Mouse (Mus musculus) lung, embryonic 15.5 days (tissue): ENCODE data around the gene Tuft1. TPM values are rescaled to one million over a fixed set of nuclear protein-coding genes. Genes with fewer than 3 reads are reported as not detected.
"Not testable (repeated sequence)": the region's sequence is repeated elsewhere in the genome, so short reads cannot be mapped to it uniquely, and the experiment has no call there.

Experiments used
- ATAC-seq: fragments of 200-750 bp; cut with Nextera tagmentation; 2 replicates; pipeline ENCODE4 v1.8.0; 2017; ENCODE audit warnings: moderate number of reproducible peaks, borderline replicate concordance; ENCODE audit not compliant: low FRiP score, low TSS enrichment; ENCODE audit errors: extremely low read depth
- H3K27ac ChIP-seq: fragments of 300-500 bp; sonication (generic); 2 replicates; pipeline ENCODE4 v1.5.1; 2015; ENCODE audit warnings: moderate library complexity, mild to moderate bottlenecking, inconsistent platforms
- H3K27me3 ChIP-seq: fragments of 300-500 bp; sonication (generic); 2 replicates; pipeline ENCODE4 v1.6.1; 2015; ENCODE audit warnings: inconsistent platforms
- H3K36me3 ChIP-seq: fragments of 300-500 bp; sonication (generic); 2 replicates; pipeline ENCODE4 v1.6.1; 2015; ENCODE audit warnings: inconsistent platforms
- H3K4me1 ChIP-seq: fragments of 300-500 bp; sonication (generic); 2 replicates; pipeline ENCODE4 v1.6.1; 2015; ENCODE audit warnings: inconsistent platforms
- H3K4me2 ChIP-seq: fragments of 300-500 bp; sonication (generic); 2 replicates; pipeline ENCODE4 v1.6.1; 2015; ENCODE audit warnings: inconsistent platforms, mild to moderate bottlenecking, moderate library complexity
- H3K4me3 ChIP-seq: fragments of 300-500 bp; sonication (generic); 2 replicates; pipeline ENCODE4 v1.5.1; 2015; ENCODE audit warnings: mild to moderate bottlenecking, inconsistent platforms
- H3K9ac ChIP-seq: fragments of 300-500 bp; sonication (generic); 2 replicates; pipeline ENCODE4 v1.6.1; 2015; ENCODE audit warnings: inconsistent platforms
- H3K9me3 ChIP-seq: fragments of 300-500 bp; sonication (generic); 2 replicates; pipeline ENCODE4 v1.6.1; 2016; ENCODE audit warnings: inconsistent platforms
- WGBS: fragments of 180-500 bp; shearing (Covaris S2); methylation state at CpG from one replicate; pipeline ENCODE4 v1.1.7; 2015; 5-methylcytosine and 5-hydroxymethylcytosine counted together
- polyA plus RNA-seq: library from polyadenylated mRNA; unstranded; fragments of >200 nt; fragmentation: Nextera tagmentation; extraction: Ambion mirVana; gene quantifications from 2 replicates; pipeline ENCODE4 v1.2.1, GENCODE M21; 2015

Tuft1 gene
- polyA plus RNA-seq = 10.4 and 11.6 TPM in 2 replicates

DNA sequence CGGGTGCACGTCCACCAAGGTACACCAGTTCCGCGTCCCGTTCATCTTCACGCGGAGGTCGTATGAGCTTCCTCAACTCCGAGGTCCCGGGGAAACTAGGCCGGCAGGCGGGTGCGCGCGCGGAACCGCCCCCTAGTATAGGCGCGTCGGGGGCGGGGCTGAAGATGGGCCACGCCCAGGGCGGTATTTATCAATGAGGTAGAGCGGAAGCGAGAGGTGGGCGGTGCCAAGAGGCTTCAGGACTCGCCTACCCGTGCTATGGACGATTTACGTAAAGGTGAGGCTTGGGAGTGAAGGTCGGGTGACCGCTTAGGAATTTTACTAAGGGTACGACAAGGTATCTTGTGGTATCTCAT, at the start of gene Tuft1:
Tuft1 (minus strand) TSS at position 133 of the 356 bp plus-strand sequence.
- peak within 1 kb of the TSS; percentile 70 for H3K4me2 ChIP-seq
- not testable (repeated sequence) for H3K36me3 ChIP-seq, H3K27me3 ChIP-seq, H3K4me1 ChIP-seq, H3K9me3 ChIP-seq
- WGBS = under 1% methylated on average over 20 of the region's 33 CpGs
- H3K4me3 ChIP-seq = peak within 1 kb of the TSS; percentile 45
- peak within 1 kb of the TSS; percentile 44 for H3K9ac ChIP-seq
- H3K27ac ChIP-seq = peak within 1 kb of the TSS; percentile 84
- peak; percentile 92 for ATAC-seq

GRCm38 (mm10) chr3:94703364-94703763, 44.7 kb upstream of the Tuft1 start:
- ATAC-seq = peak; percentile 21; the same call in 1 of the 2 replicates

DNA sequence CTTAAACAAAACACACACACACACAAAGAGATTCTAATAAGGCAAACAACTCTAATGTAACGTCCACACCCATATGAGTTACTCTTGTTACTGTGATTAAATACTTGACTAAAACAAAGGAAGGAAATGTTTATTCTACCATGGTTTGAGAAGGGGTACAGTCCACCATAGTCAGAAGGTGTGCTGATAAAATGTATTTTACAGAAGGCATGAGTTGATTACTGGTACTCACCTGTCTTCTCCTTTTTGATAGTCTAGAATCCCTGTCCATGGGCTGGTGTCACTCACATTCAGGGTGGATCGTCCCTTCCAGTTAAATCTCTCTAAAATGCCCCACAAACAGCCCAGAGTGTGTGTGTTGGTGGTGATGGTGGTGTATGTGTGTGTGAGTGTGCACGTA, 44.2 kb upstream of the Tuft1 start:
- H3K27ac ChIP-seq = no peak overlapping the region
- 69% methylated on average over 3 of the region's 3 CpGs for WGBS
- no peaks in the 10 kb centered on the region for H3K27me3 ChIP-seq
- no peak overlapping the region for H3K4me2 ChIP-seq
- H3K9me3 ChIP-seq = no peaks in the 10 kb centered on the region
- H3K9ac ChIP-seq = no peak overlapping the region
- H3K4me1 ChIP-seq = no peaks in the 10 kb centered on the region
- ATAC-seq = no peak
- no peak overlapping the region for H3K4me3 ChIP-seq
- no peaks in the 10 kb centered on the region for H3K36me3 ChIP-seq

More at GRCm38 (mm10) chr3:94703364-94703763, 44.7 kb upstream of the Tuft1 start:
- H3K4me1 ChIP-seq, H3K36me3 ChIP-seq, H3K27ac ChIP-seq, H3K4me2 ChIP-seq, H3K27me3 ChIP-seq, H3K9me3 ChIP-seq, H3K9ac ChIP-seq, H3K4me3 ChIP-seq: not testable (repeated sequence)
- whole genome bisulfite sequencing = 19% methylated on average over 3 of the region's 3 CpGs

DNA sequence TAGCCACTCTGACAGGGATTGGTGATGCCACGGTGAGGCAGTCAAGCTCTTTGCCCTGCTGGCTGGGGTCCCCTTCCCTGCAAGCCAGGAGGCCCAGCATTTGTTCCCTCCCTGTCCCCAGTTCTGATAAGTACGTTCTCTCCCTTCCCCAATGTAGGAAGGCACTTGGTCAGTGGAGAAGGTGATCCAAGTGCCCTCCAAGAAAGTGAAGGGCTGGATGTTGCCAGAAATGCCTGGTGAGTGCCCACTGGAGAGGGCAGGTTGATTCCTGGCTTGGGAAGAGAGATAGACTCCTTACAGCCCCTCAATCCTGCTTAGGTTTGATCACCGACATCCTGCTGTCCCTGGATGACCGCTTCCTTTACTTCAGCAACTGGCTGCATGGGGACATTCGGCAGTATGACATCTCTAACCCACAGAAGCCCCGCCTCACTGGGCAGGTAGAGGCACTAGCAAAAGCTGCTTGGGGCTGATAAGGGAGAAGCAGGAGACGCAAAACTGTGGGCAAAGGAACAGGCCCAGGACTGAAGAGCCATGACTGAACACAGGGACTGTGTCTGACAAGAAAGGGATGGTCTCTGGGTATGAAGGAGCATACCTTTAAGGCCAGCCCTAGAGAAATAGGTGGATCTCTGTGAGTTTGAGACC, 43.6 kb upstream of the Tuft1 start:
- H3K36me3 ChIP-seq, H3K4me2 ChIP-seq, H3K27me3 ChIP-seq, ATAC-seq, H3K9ac ChIP-seq, H3K4me1 ChIP-seq, H3K4me3 ChIP-seq, H3K27ac ChIP-seq, H3K9me3 ChIP-seq: not testable (repeated sequence)
- 67% methylated on average over 7 of the region's 7 CpGs for WGBS

GRCm38 (mm10) chr3:94696257-94696656, 37.6 kb upstream of the Tuft1 start:
- H3K9me3 ChIP-seq, ATAC-seq, H3K4me2 ChIP-seq, H3K4me3 ChIP-seq, H3K27ac ChIP-seq, H3K9ac ChIP-seq, H3K27me3 ChIP-seq, H3K36me3 ChIP-seq: not testable (repeated sequence)
- peaks cover 14% of the 10 kb centered on the region; the same call in 1 of the 2 replicates for H3K4me1 ChIP-seq
- WGBS = 87% methylated on average over 4 of the region's 4 CpGs

DNA sequence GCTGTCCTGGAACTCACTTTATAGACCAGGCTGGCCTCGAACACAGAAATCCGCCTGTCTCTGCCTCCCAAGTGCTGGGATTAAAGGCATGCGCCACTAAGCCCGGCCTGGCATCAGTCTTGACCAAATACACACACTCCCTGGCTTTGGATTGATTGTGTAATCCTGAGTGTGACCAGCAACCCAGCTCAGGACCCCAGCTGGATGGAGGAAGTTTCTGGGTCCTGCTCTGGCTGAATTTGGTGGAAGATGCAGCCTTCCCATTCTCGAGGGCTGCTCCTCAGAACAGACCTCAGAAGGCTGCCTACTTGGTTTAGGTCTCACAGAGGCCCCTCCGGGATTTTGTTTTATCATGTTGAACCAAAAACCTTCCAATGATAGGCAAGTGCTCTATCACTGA, 36.9 kb upstream of the Tuft1 start:
- not testable (repeated sequence) for H3K36me3 ChIP-seq, H3K4me2 ChIP-seq, H3K4me3 ChIP-seq, H3K9me3 ChIP-seq, H3K27me3 ChIP-seq, ATAC-seq, H3K9ac ChIP-seq, H3K27ac ChIP-seq
- WGBS = 84% methylated on average over 6 of the region's 6 CpGs
- H3K4me1 ChIP-seq = peaks cover 14% of the 10 kb centered on the region; the same call in 1 of the 2 replicates

- H3K27ac ChIP-seq = peak overlapping the region; percentile 66
- peaks cover 14% of the 10 kb centered on the region; the same call in 1 of the 2 replicates for H3K4me1 ChIP-seq
- H3K4me3 ChIP-seq, H3K9me3 ChIP-seq, H3K36me3 ChIP-seq, H3K27me3 ChIP-seq, H3K9ac ChIP-seq: not testable (repeated sequence)
- 0 out of 2 replicates have a peak overlapping the region, but pooled peaks have one; percentile 5 for H3K4me2 ChIP-seq
- ATAC-seq = peak; percentile 43; the same call in 1 of the 2 replicates
- 15% methylated on average over 5 of the region's 8 CpGs for WGBS
Observed at GRCm38 (mm10) chr3:94693874-94694273, 35.2 kb upstream of the Tuft1 start.

DNA sequence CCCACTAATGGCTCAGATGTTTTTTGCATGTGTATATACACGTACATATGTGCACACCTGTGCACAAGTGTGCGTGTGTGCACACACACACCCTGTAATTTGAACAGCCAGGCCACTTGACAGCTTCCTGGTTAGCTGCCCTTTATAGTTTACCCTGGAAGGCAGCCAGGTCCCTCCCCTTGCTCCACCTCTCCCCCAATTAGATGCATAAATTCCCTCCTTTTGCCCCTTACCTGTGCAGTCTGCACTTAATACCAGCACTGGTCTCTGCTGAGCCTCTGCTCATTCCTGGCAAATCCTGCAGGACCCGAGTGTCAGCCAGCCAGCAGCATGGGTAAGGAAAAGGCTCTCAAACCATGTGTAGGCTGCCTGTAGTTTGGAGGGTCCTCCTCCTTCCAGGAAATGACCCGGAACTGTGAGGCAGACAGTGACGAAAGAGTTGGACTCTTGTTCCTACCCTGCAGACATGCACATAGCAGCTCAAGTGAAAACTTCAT, 34.7 kb upstream of the Tuft1 start, which contains the start of gene Selenbp2:
Selenbp2 (plus strand) TSS at position 228 of the 497 bp plus-strand sequence.
- Histone ChIP-seq H3K9me3 (no peaks in the 10 kb centered on the region), H3K4me2 (0 out of 2 replicates have a peak within 1 kb of the TSS, but pooled peaks have one; percentile 5), H3K36me3 (no peaks in the 10 kb centered on the region), H3K27ac (peak within 1 kb of the TSS; percentile 66), H3K9ac (no peak within 1 kb of the TSS), H3K27me3 (no peaks in the 10 kb centered on the region), H3K4me3 (no peak within 1 kb of the TSS), H3K4me1 (peaks cover 14% of the 10 kb centered on the region; the same call in 1 of the 2 replicates)
- ATAC-seq = peak; percentile 67
- 23% methylated on average over 5 of the region's 5 CpGs for WGBS

GRCm38 (mm10) chr3:94691694-94692093, 33.0 kb upstream of the Tuft1 start:
- not testable (repeated sequence) for H3K36me3 ChIP-seq, H3K27ac ChIP-seq, H3K9ac ChIP-seq, ATAC-seq, H3K27me3 ChIP-seq, H3K9me3 ChIP-seq, H3K4me3 ChIP-seq, H3K4me2 ChIP-seq
- 87% methylated on average over 4 of the region's 4 CpGs for WGBS
- H3K4me1 ChIP-seq = peaks cover 14% of the 10 kb centered on the region; the same call in 1 of the 2 replicates

- Histone ChIP-seq H3K27me3 (no peaks in the 10 kb centered on the region), H3K36me3 (no peaks in the 10 kb centered on the region), H3K9me3 (no peaks in the 10 kb centered on the region), H3K4me2 (no peak overlapping the region), H3K9ac (no peak overlapping the region), H3K4me3 (no peak overlapping the region), H3K4me1 (peaks cover 14% of the 10 kb centered on the region; the same call in 1 of the 2 replicates), H3K27ac (no peak overlapping the region)
- no peak for ATAC-seq
Observed at GRCm38 (mm10) chr3:94690616-94691247, 32.1 kb upstream of the Tuft1 start.

- H3K27ac ChIP-seq, H3K36me3 ChIP-seq, H3K4me2 ChIP-seq, H3K9me3 ChIP-seq, H3K4me3 ChIP-seq, H3K9ac ChIP-seq, ATAC-seq, H3K27me3 ChIP-seq: not testable (repeated sequence)
- peaks cover 14% of the 10 kb centered on the region; the same call in 1 of the 2 replicates for H3K4me1 ChIP-seq
- WGBS = 54% methylated on average over 6 of the region's 6 CpGs
Observed at GRCm38 (mm10) chr3:94690162-94690561, 31.5 kb upstream of the Tuft1 start.

DNA sequence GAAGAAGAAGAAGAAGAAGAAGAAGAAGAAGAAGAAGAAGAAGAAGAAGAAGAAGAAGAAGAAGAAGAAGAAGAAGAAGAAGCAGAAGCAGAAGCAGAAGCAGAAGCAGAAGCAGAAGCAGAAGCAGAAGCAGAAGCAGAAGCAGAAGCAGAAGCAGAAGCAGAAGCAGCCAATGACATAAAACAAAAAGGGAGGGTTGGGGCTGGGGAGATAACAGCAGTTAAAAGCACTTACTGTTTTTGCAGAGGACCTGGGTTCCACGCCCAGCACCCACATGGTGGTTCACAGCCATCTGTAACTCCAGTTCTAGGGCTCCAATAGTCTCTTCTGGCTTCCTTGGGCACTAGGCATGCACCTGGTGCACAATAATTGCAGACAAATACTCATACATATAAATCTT, 30.5 kb upstream of the Tuft1 start:
- H3K4me1 ChIP-seq = peaks cover 13% of the 10 kb centered on the region; the same call in 1 of the 2 replicates
- H3K27ac ChIP-seq, ATAC-seq, H3K9me3 ChIP-seq, H3K36me3 ChIP-seq, H3K4me2 ChIP-seq, H3K4me3 ChIP-seq, H3K9ac ChIP-seq, H3K27me3 ChIP-seq: not testable (repeated sequence)
- WGBS = 38% methylated on average over 1 of the region's 1 CpGs
